Mouse (Mus musculus): Measurements from ENCODE around the gene Ndrg3. TPM values are rescaled to one million over a fixed set of nuclear protein-coding genes. Genes with fewer than 3 reads are reported as not detected.

Ndrg3 gene
- polyA plus RNA-seq, 1 experiment: 63.6 TPM

DNA sequence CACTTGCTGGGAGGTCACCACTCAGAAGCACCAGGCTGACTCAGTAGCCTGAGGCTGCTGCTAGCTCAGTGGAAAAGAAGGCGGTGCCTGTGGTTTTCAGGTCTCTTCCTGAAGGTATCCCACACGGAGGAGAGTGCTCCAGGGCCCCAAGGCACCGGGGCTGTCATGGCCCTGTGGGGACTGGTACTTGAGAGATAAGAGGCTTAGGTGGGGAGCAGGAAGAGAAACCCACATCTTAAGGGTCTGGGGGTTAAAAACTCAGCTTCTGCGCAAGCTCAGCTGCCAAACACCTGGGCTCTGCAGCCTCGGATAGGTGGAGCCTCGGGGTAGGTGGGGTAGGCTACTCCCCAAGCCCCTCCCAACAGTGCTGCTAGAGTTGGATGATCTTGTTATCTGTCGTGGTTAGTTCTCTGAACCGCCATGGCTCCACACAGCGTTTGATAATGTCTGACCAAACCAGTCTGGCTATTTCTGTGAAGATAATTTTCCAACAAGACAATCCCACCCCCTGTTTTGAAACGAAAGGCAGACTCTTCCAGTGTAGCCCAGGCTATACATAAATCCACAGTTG is 109.3 kb downstream of the Ndrg3 start:
- H3K4me3 ChIP-seq (ENCODE audit: insufficient read depth, low read length): no peak overlapping the region
- TF ChIP-seq CTCF (IDR thresholded peaks at IDR 0.05; ENCODE audit: borderline replicate concordance, insufficient read depth, low read length) (no peak), POLR2A (IDR thresholded peaks at IDR 0.05; ENCODE audit: low read depth, low read length) (no peak)
- H3K27ac ChIP-seq (ENCODE audit: insufficient read depth, low read length): no peak overlapping the region
- H3K4me1 ChIP-seq (ENCODE audit: control insufficient read depth, insufficient read depth, low read length): no peaks in the 10 kb centered on the region

DNA sequence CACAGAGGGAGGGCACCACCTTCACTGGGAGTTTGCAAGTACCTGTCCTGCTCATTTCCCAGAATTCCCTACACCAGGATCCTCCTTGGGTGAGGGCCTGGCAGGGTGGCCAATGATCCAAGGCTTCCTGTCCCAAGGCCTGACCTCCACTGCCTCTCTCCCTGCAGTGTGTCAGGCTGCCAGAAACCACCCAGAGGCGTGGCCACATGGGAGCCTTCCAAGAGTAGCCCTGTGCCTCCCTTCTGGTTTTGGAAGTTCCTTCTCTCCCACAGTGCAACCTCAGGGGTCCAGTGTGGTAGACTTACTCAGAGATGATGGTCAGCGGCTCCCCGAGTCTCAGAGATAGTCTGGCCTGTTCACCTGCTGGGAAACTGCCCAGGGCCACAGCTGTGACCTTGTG is 112.3 kb downstream of the Ndrg3 start:
- H3K27ac ChIP-seq (ENCODE audit: insufficient read depth, low read length): no peak overlapping the region
- H3K4me1 ChIP-seq (ENCODE audit: control insufficient read depth, insufficient read depth, low read length): no peaks in the 10 kb centered on the region
- no peak overlapping the region for H3K4me3 ChIP-seq (ENCODE audit: insufficient read depth, low read length)
- TF ChIP-seq POLR2A (IDR thresholded peaks at IDR 0.05; ENCODE audit: low read depth, low read length): no peak
- TF ChIP-seq CTCF (IDR thresholded peaks at IDR 0.05; ENCODE audit: borderline replicate concordance, insufficient read depth, low read length): no peak

DNA sequence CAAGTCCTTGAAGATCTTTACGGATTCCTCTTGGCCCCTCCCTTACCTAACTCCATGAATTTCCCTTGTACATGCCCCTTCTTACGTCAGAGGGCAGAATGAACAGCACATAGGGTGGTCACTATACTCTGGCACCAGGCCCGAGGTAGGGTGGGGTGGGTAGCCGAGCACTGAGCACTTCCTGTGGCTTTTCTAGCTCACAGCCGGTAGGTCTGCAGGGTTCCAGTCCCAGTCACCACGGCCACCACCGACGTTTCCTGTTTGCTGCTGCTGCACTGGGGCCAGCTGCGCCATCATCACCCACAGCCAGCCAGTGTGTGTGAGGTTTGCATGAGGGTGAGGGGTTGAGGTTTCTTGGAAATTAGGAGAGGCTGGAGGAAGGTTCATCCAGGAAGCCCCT is 114.1 kb downstream of the Ndrg3 start:
- Histone ChIP-seq H3K4me3 (ENCODE audit: insufficient read depth, low read length) (no peak overlapping the region), H3K4me1 (ENCODE audit: control insufficient read depth, insufficient read depth, low read length) (no peaks in the 10 kb centered on the region), H3K27ac (ENCODE audit: insufficient read depth, low read length) (no peak overlapping the region)
- TF ChIP-seq CTCF (IDR thresholded peaks at IDR 0.05; ENCODE audit: borderline replicate concordance, insufficient read depth, low read length) (no peak), POLR2A (IDR thresholded peaks at IDR 0.05; ENCODE audit: low read depth, low read length) (no peak)

Other genes starting within 250 kb of the Ndrg3 start
- gene Myl9, start 216.6 kb downstream of the Ndrg3 start, polyA plus RNA-seq (2011; ENCODE audit: insufficient read length, low read depth, missing spikeins): 830 and 1,112 TPM in 2 replicates
- gene Tgif2, start 152.0 kb downstream of the Ndrg3 start, polyA plus RNA-seq (2011; ENCODE audit: insufficient read length, low read depth, missing spikeins): 12.4 and 17.0 TPM in 2 replicates
- 1.7 and 2.4 TPM in 2 replicates for gene 4930518I15Rik, start 134.1 kb downstream of the Ndrg3 start, polyA plus RNA-seq (2011; ENCODE audit: insufficient read length, low read depth, missing spikeins)
- 125 and 156 TPM in 2 replicates for gene Rab5if, start 128.9 kb downstream of the Ndrg3 start, polyA plus RNA-seq (2011; ENCODE audit: insufficient read length, low read depth, missing spikeins)
- not detected in 2 replicates for gene Sla2, start 104.9 kb downstream of the Ndrg3 start, polyA plus RNA-seq (2011; ENCODE audit: insufficient read length, low read depth, missing spikeins)
- gene Dsn1, start 15.1 kb upstream of the Ndrg3 start, polyA plus RNA-seq (2011; ENCODE audit: insufficient read length, low read depth, missing spikeins): 16.9 and 26.0 TPM in 2 replicates
- gene Soga1, start 87.2 kb upstream of the Ndrg3 start, polyA plus RNA-seq (2011; ENCODE audit: insufficient read length, low read depth, missing spikeins): 20.2 and 21.8 TPM in 2 replicates
- gene Tldc2, start 95.0 kb upstream of the Ndrg3 start, polyA plus RNA-seq (2011; ENCODE audit: insufficient read length, low read depth, missing spikeins): not detected in 2 replicates
- gene Samhd1, start 143.2 kb upstream of the Ndrg3 start, polyA plus RNA-seq (2011; ENCODE audit: insufficient read length, low read depth, missing spikeins): 79.5 and 83.7 TPM in 2 replicates
- 19.9 and 24.0 TPM in 2 replicates for gene Rbl1, start 212.5 kb upstream of the Ndrg3 start, polyA plus RNA-seq (2011; ENCODE audit: insufficient read length, low read depth, missing spikeins)

Measured in embryonic fibroblast, embryonic 13.5 days (primary cell).